ENCODE assay signal across 18 mouse cellular contexts in the genomic region with DNA sequence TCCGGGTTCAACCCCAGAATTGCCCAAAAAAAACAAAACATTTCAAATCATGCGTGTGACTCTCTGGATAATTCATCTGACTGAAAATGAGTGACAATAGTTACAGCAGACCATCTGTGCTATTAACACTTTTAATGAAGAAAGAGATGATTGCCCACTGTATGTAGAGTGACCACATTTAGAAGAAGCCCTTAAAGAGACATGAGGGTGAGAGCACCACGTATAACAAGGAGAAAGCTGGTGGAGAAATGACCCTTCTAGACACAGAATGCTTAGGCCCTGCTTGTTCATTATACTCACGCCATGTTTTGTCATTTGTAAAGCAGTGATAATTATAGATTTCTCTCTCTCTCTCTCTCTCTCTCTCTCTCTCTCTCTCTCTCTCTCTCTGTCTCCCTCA.
DNase-seq lines count a peak whose midpoint lies in the region; ATAC-seq and TF ChIP-seq lines count a peak whose summit lies in the region.
"Had no signal": no experiment of that assay in that cellular context is flagged by ENCODE, and none has a peak within 500 bp of the region (broad histone marks: within the 10 kb centered on the region; RNA-seq: fewer than 3 reads in every experiment).

No protein-coding gene starts in this region.

- H3K9me3 ChIP-seq in forebrain, embryonic 14.5 days (replicated peaks; ENCODE audit: control insufficient read depth, low read length): no peaks in the 10 kb centered on the region
- H3K9me3 ChIP-seq in forebrain, embryonic 10.5 days: no peaks in the 10 kb centered on the region
- no peaks in the 10 kb centered on the region for H3K9me3 ChIP-seq in forebrain, embryonic 16.5 days (ENCODE audit: control insufficient read depth, low read length)
- H3K9me3 ChIP-seq: embryonic facial prominence, embryonic 13.5 days; embryonic facial prominence, embryonic 15.5 days had no signal

- no peak overlapping the region for H3K9ac ChIP-seq in forebrain, embryonic 14.5 days (ENCODE audit: low read length)
- H3K9ac ChIP-seq in forebrain, embryonic 16.5 days (replicated peaks; ENCODE audit: low read depth, low read length): no peak overlapping the region
- H3K9ac ChIP-seq: embryonic facial prominence, embryonic 13.5 days; embryonic facial prominence, embryonic 15.5 days had no signal

- peak; percentile 48; the same call in 1 of the 2 replicates for ATAC-seq in forebrain, embryonic 14.5 days
- ATAC-seq in forebrain, embryonic 16.5 days: peak; percentile 58

- no peak for TF ChIP-seq POLR2A in brain, embryonic 14.5 days (IDR thresholded peaks at IDR 0.05; ENCODE audit: borderline replicate concordance, extremely low read depth, insufficient read depth, insufficient read length, poor library complexity, severe bottlenecking)

- no peaks in the 10 kb centered on the region for H3K27me3 ChIP-seq in forebrain, embryonic 14.5 days (replicated peaks; ENCODE audit: control insufficient read depth, insufficient read depth, low read length)
- H3K27me3 ChIP-seq in forebrain, embryonic 10.5 days (ENCODE audit: poor library complexity, severe bottlenecking): no peaks in the 10 kb centered on the region
- H3K27me3 ChIP-seq in forebrain, embryonic 16.5 days (replicated peaks; ENCODE audit: control insufficient read depth, insufficient read depth, low read length): no peaks in the 10 kb centered on the region
- H3K27me3 ChIP-seq: embryonic facial prominence, embryonic 15.5 days had no signal

- TF ChIP-seq CTCF in brain, embryonic 14.5 days (IDR thresholded peaks at IDR 0.05; ENCODE audit: borderline replicate concordance, extremely low read depth, insufficient read depth, insufficient read length): no peak

- WGBS in forebrain, embryonic 14.5 days: 57% methylated on average over 4 of the region's 4 CpGs
- 89% methylated on average over 4 of the region's 4 CpGs for WGBS in forebrain, embryonic 10.5 days
- 46% methylated on average over 4 of the region's 4 CpGs for WGBS in forebrain, embryonic 16.5 days

- H3K36me3 ChIP-seq in forebrain, embryonic 14.5 days (ENCODE audit: control insufficient read depth, insufficient read depth, low read length): no peaks in the 10 kb centered on the region
- H3K36me3 ChIP-seq in forebrain, embryonic 10.5 days (replicated peaks): no peaks in the 10 kb centered on the region
- H3K36me3 ChIP-seq in forebrain, embryonic 16.5 days (ENCODE audit: control insufficient read depth, insufficient read depth): no peaks in the 10 kb centered on the region
- H3K36me3 ChIP-seq: embryonic facial prominence, embryonic 13.5 days; embryonic facial prominence, embryonic 15.5 days had no signal

- DNase-seq in forebrain, embryonic 14.5 days (ENCODE audit: low spot score): peak; percentile 9
- DNase-seq in forebrain, embryonic 10.5 days (ENCODE audit: extremely low spot score, low spot score): no peak
- peak; percentile 35 for DNase-seq in brain, embryonic 14.5 days (ENCODE audit: low read depth)
- DNase-seq in cerebellum, adult 11-12 months: no peak
- DNase-seq in kidney, postnatal 10 days: no peak
- DNase-seq: adrenal gland, adult 2 months; adrenal gland, postnatal 10 days; adrenal gland, postnatal 25 days; cerebellum, adult 18-20 months; cerebellum, adult 8-10 months; cerebellum, adult 9-11 months; cerebellum, postnatal 14 days; cerebellum, postnatal 36 days; embryo, embryonic 11 days had no signal

- H3K4me1 ChIP-seq in forebrain, embryonic 14.5 days (ENCODE audit: control insufficient read depth, insufficient read depth, low read length): no peaks in the 10 kb centered on the region
- H3K4me1 ChIP-seq in forebrain, embryonic 10.5 days: no peaks in the 10 kb centered on the region
- H3K4me1 ChIP-seq in forebrain, embryonic 16.5 days (replicated peaks; ENCODE audit: control insufficient read depth, insufficient read depth, low read length): no peaks in the 10 kb centered on the region
- H3K4me1 ChIP-seq: embryonic facial prominence, embryonic 13.5 days; embryonic facial prominence, embryonic 15.5 days had no signal

- no peak overlapping the region for H3K4me3 ChIP-seq in forebrain, embryonic 14.5 days (ENCODE audit: low read depth, low read length)
- no peak overlapping the region for H3K4me3 ChIP-seq in forebrain, embryonic 10.5 days
- H3K4me3 ChIP-seq in forebrain, embryonic 16.5 days (replicated peaks; ENCODE audit: low read length): no peak overlapping the region
- H3K4me3 ChIP-seq: embryonic facial prominence, embryonic 13.5 days; embryonic facial prominence, embryonic 15.5 days; erythroblast, embryonic 14.5 days had no signal

- H3K27ac ChIP-seq in forebrain, embryonic 14.5 days (ENCODE audit: low read depth, low read length): no peak overlapping the region
- no peak overlapping the region for H3K27ac ChIP-seq in forebrain, embryonic 10.5 days
- H3K27ac ChIP-seq in forebrain, embryonic 16.5 days (ENCODE audit: low read length): no peak overlapping the region
- H3K27ac ChIP-seq: embryonic facial prominence, embryonic 13.5 days; embryonic facial prominence, embryonic 15.5 days had no signal

- H3K4me2 ChIP-seq in forebrain, embryonic 14.5 days (ENCODE audit: low read length): no peak overlapping the region
- no peak overlapping the region for H3K4me2 ChIP-seq in forebrain, embryonic 16.5 days (ENCODE audit: low read length)
- H3K4me2 ChIP-seq: embryonic facial prominence, embryonic 13.5 days; embryonic facial prominence, embryonic 15.5 days had no signal

Comparison
In these comparisons a context has a peak if more than half of its experiments do, and no peak if none do; other contexts are left out.
1. DNase-seq: peak in forebrain, embryonic 14.5 days (single experiment) and brain, embryonic 14.5 days (single experiment); none in forebrain, embryonic 10.5 days (single experiment), cerebellum, adult 11-12 months (single experiment) and kidney, postnatal 10 days (single experiment).